Mouse (Mus musculus) liver, embryonic 11.5 days (tissue): ENCODE measurements around the gene Eefsec. TPM values are rescaled to one million over a fixed set of nuclear protein-coding genes. Genes with fewer than 3 reads are reported as not detected.

ENCODE experiments used
- ATAC-seq: fragments of 200-750 bp; cut with Nextera tagmentation; replicated peaks from 2 replicates; pipeline ENCODE4 v1.8.0; 2017; ENCODE audit warnings: moderate number of reproducible peaks, mild to moderate bottlenecking, moderate TSS enrichment, moderate library complexity; ENCODE audit not compliant: low FRiP score
- DNase-seq: peaks from one replicate; pipeline ENCODE4 v3.0.0-alpha.2; 2017; ENCODE audit warnings: low spot score
- H3K27ac ChIP-seq: fragments of 300-500 bp; sonication (generic); 2 replicates; pipeline ENCODE4 v1.5.1; 2014; ENCODE audit warnings: mild to moderate bottlenecking, low read depth, low read length, control low read depth
- H3K27me3 ChIP-seq: fragments of 300-500 bp; sonication (generic); replicated peaks from 2 replicates; pipeline ENCODE4 v1.6.1; 2014; ENCODE audit warnings: low read length, mixed read lengths; ENCODE audit not compliant: control insufficient read depth, insufficient read depth
- H3K36me3 ChIP-seq: fragments of 300-500 bp; sonication (generic); 2 replicates; pipeline ENCODE4 v1.6.1; 2014; ENCODE audit warnings: mild to moderate bottlenecking, low read length, moderate library complexity, mixed read lengths; ENCODE audit not compliant: control insufficient read depth, insufficient read depth
- H3K4me1 ChIP-seq: fragments of 300-500 bp; sonication (generic); replicated peaks from 2 replicates; pipeline ENCODE4 v1.6.1; 2014; ENCODE audit warnings: low read length, mixed read lengths; ENCODE audit not compliant: control insufficient read depth, insufficient read depth
- H3K4me2 ChIP-seq: fragments of 300-500 bp; sonication (generic); 2 replicates; pipeline ENCODE4 v1.6.1; 2014; ENCODE audit warnings: mild to moderate bottlenecking, control low read depth, moderate library complexity
- H3K4me3 ChIP-seq: fragments of 300-500 bp; sonication (generic); 2 replicates; pipeline ENCODE4 v1.5.1; 2014; ENCODE audit warnings: low read depth, low read length, control low read depth
- H3K9ac ChIP-seq: fragments of 300-500 bp; sonication (generic); 2 replicates; pipeline ENCODE4 v1.6.1; 2014; ENCODE audit warnings: low read depth, low read length, control low read depth
- H3K9me3 ChIP-seq: fragments of 300-500 bp; sonication (generic); 2 replicates; pipeline ENCODE4 v1.6.1; 2016; ENCODE audit warnings: low read length, inconsistent platforms, mixed read lengths; ENCODE audit not compliant: control insufficient read depth
- WGBS: fragments of 180-500 bp; shearing (Covaris S2); extraction: QIAGEN DNeasy Blood & Tissue Kit; methylation state at CpG from one replicate; pipeline ENCODE4 v1.1.7; 2014; 5-methylcytosine and 5-hydroxymethylcytosine counted together
- polyA plus RNA-seq: library from polyadenylated mRNA; unstranded; fragments of >200 nt; fragmentation: Nextera tagmentation; extraction: Ambion mirVana; gene quantifications from 2 replicates; pipeline ENCODE4 v1.2.1, GENCODE M21; 2014

Gene Eefsec
- polyA plus RNA-seq, 1 experiment from 2014 or later = 46.7 TPM

GRCm38 (mm10) chr6:88343485-88344450, 102.6 kb downstream of the Eefsec start:
- DNase-seq = peak; percentile 33
- no peak overlapping the region for H3K4me3 ChIP-seq
- WGBS = 63% methylated on average over 7 of the region's 7 CpGs
- H3K27ac ChIP-seq = peak overlapping the region; percentile 54; the same call in 1 of the 2 replicates
- H3K9me3 ChIP-seq = no peaks in the 10 kb centered on the region
- no peak for ATAC-seq
- no peak overlapping the region for H3K4me2 ChIP-seq
- no peaks in the 10 kb centered on the region for H3K27me3 ChIP-seq
- H3K9ac ChIP-seq = no peak overlapping the region
- H3K4me1 ChIP-seq = no peaks in the 10 kb centered on the region
- no peaks in the 10 kb centered on the region for H3K36me3 ChIP-seq

GRCm38 (mm10) chr6:88342965-88343364, 103.4 kb downstream of the Eefsec start:
- Histone ChIP-seq H3K36me3 (no peaks in the 10 kb centered on the region), H3K27ac (no peak overlapping the region), H3K4me3 (no peak overlapping the region), H3K27me3 (no peaks in the 10 kb centered on the region), H3K4me1 (no peaks in the 10 kb centered on the region), H3K9ac (no peak overlapping the region), H3K9me3 (no peaks in the 10 kb centered on the region), H3K4me2 (no peak overlapping the region)
- ATAC-seq = no peak
- no peak for DNase-seq
- WGBS = 73% methylated on average over 3 of the region's 3 CpGs

GRCm38 (mm10) chr6:88341182-88341581, 105.2 kb downstream of the Eefsec start:
- no peak overlapping the region for H3K4me3 ChIP-seq
- no peak overlapping the region for H3K4me2 ChIP-seq
- H3K9me3 ChIP-seq = no peaks in the 10 kb centered on the region
- DNase-seq = no peak
- H3K36me3 ChIP-seq = no peaks in the 10 kb centered on the region
- H3K4me1 ChIP-seq = no peaks in the 10 kb centered on the region
- no peak for ATAC-seq
- no peak overlapping the region for H3K9ac ChIP-seq
- H3K27ac ChIP-seq = no peak overlapping the region
- WGBS = 88% methylated on average over 3 of the region's 3 CpGs
- no peaks in the 10 kb centered on the region for H3K27me3 ChIP-seq

- H3K9me3 ChIP-seq = no peaks in the 10 kb centered on the region
- no peak overlapping the region for H3K9ac ChIP-seq
- no peak overlapping the region for H3K4me2 ChIP-seq
- no peaks in the 10 kb centered on the region for H3K27me3 ChIP-seq
- ATAC-seq = no peak
- DNase-seq = no peak
- H3K27ac ChIP-seq = no peak overlapping the region
- H3K36me3 ChIP-seq = no peaks in the 10 kb centered on the region
- H3K4me1 ChIP-seq = no peaks in the 10 kb centered on the region
- H3K4me3 ChIP-seq = no peak overlapping the region
- 93% methylated on average over 7 of the region's 7 CpGs for WGBS
Observed at GRCm38 (mm10) chr6:88340761-88341160, 105.6 kb downstream of the Eefsec start.

- Histone ChIP-seq H3K4me3 (no peak overlapping the region), H3K27ac (no peak overlapping the region), H3K9ac (no peak overlapping the region), H3K4me2 (no peak overlapping the region), H3K9me3 (no peaks in the 10 kb centered on the region), H3K36me3 (0 out of 2 replicates have a peak, but pooled peaks cover 2% of the 10 kb centered on the region), H3K27me3 (no peaks in the 10 kb centered on the region), H3K4me1 (no peaks in the 10 kb centered on the region)
- DNase-seq (no peak), ATAC-seq (no peak)
Observed at GRCm38 (mm10) chr6:88329336-88329735, 117.0 kb downstream of the Eefsec start.

GRCm38 (mm10) chr6:88321879-88322278, 124.5 kb downstream of the Eefsec start:
- Histone ChIP-seq H3K9me3 (no peaks in the 10 kb centered on the region), H3K27me3 (no peaks in the 10 kb centered on the region), H3K9ac (no peak overlapping the region), H3K36me3 (no peaks in the 10 kb centered on the region), H3K27ac (no peak overlapping the region), H3K4me2 (no peak overlapping the region), H3K4me3 (no peak overlapping the region), H3K4me1 (peaks cover 6% of the 10 kb centered on the region; the same call in 1 of the 2 replicates)
- WGBS = 52% methylated on average over 7 of the region's 7 CpGs
- ATAC-seq (no peak), DNase-seq (no peak)

GRCm38 (mm10) chr6:88321253-88321652, 125.1 kb downstream of the Eefsec start:
- ATAC-seq (no peak), DNase-seq (no peak)
- 73% methylated on average over 5 of the region's 5 CpGs for WGBS
- peaks cover 6% of the 10 kb centered on the region; the same call in 1 of the 2 replicates for H3K4me1 ChIP-seq
- H3K4me2 ChIP-seq = no peak overlapping the region
- H3K27me3 ChIP-seq = no peaks in the 10 kb centered on the region
- H3K27ac ChIP-seq = no peak overlapping the region
- no peaks in the 10 kb centered on the region for H3K9me3 ChIP-seq
- no peak overlapping the region for H3K4me3 ChIP-seq
- H3K9ac ChIP-seq = no peak overlapping the region
- H3K36me3 ChIP-seq = no peaks in the 10 kb centered on the region

GRCm38 (mm10) chr6:88319735-88320134, 126.6 kb downstream of the Eefsec start:
- Histone ChIP-seq H3K4me1 (peaks cover 6% of the 10 kb centered on the region; the same call in 1 of the 2 replicates), H3K9ac (no peak overlapping the region), H3K27me3 (no peaks in the 10 kb centered on the region), H3K4me2 (no peak overlapping the region), H3K36me3 (no peaks in the 10 kb centered on the region), H3K27ac (no peak overlapping the region), H3K9me3 (no peaks in the 10 kb centered on the region), H3K4me3 (no peak overlapping the region)
- ATAC-seq (no peak), DNase-seq (no peak)
- WGBS = 86% methylated on average over 1 of the region's 1 CpGs

- no peak overlapping the region for H3K27ac ChIP-seq
- no peaks in the 10 kb centered on the region for H3K36me3 ChIP-seq
- 51% methylated on average over 2 of the region's 2 CpGs for WGBS
- H3K27me3 ChIP-seq = no peaks in the 10 kb centered on the region
- H3K4me2 ChIP-seq = no peak overlapping the region
- H3K9ac ChIP-seq = no peak overlapping the region
- no peaks in the 10 kb centered on the region for H3K9me3 ChIP-seq
- H3K4me1 ChIP-seq = no peaks in the 10 kb centered on the region
- ATAC-seq (no peak), DNase-seq (no peak)
- H3K4me3 ChIP-seq = no peak overlapping the region
Observed at GRCm38 (mm10) chr6:88315295-88315694, 131.0 kb downstream of the Eefsec start.
